Mouse (Mus musculus): ENCODE results near the gene Sbsn. TPM values are rescaled to one million over a fixed set of nuclear protein-coding genes. Genes with fewer than 3 reads are reported as not detected.
"Not testable (repeated sequence)": the region's sequence is repeated elsewhere in the genome, so short reads cannot be mapped to it uniquely, and the experiment has no call there.

Sbsn gene
- polyA plus RNA-seq, 1 experiment = 18.2 TPM

- H3K4me3 ChIP-seq (ENCODE audit: insufficient read depth, low read depth, low read length) = no peak overlapping the region
- H3K27ac ChIP-seq (replicated peaks; ENCODE audit: low read depth, low read length) = no peak overlapping the region
- no peaks in the 10 kb centered on the region for H3K4me1 ChIP-seq (ENCODE audit: control insufficient read depth, insufficient read depth, insufficient read length, low read length)
These were observed 15.1 kb upstream of the Sbsn start for GRCm38 (mm10) chr7:30736211-30736610.

- H3K4me1 ChIP-seq (ENCODE audit: control insufficient read depth, insufficient read depth, insufficient read length, low read length); H3K4me3 ChIP-seq (ENCODE audit: insufficient read depth, low read depth, low read length); H3K27ac ChIP-seq (replicated peaks; ENCODE audit: low read depth, low read length): not testable (repeated sequence)
These were observed 8.7 kb upstream of the Sbsn start for GRCm38 (mm10) chr7:30742570-30742969.

- not testable (repeated sequence) for H3K27ac ChIP-seq (replicated peaks; ENCODE audit: low read depth, low read length); H3K4me3 ChIP-seq (ENCODE audit: insufficient read depth, low read depth, low read length); H3K4me1 ChIP-seq (ENCODE audit: control insufficient read depth, insufficient read depth, insufficient read length, low read length)
These were observed 7.7 kb upstream of the Sbsn start, which contains the start of gene Gapdhs for GRCm38 (mm10) chr7:30743617-30744016. TSS of gene Gapdhs (minus strand) at chr7:30743681.

GRCm38 (mm10) chr7:30744022-30744598 lies 7.2 kb upstream of the Sbsn start:
- no peak overlapping the region for H3K27ac ChIP-seq (replicated peaks; ENCODE audit: low read depth, low read length)
- H3K4me1 ChIP-seq (ENCODE audit: control insufficient read depth, insufficient read depth, insufficient read length, low read length) = no peaks in the 10 kb centered on the region
- no peak overlapping the region for H3K4me3 ChIP-seq (ENCODE audit: insufficient read depth, low read depth, low read length)

GRCm38 (mm10) chr7:30747525-30748204 lies 3.6 kb upstream of the Sbsn start:
- H3K4me3 ChIP-seq (ENCODE audit: insufficient read depth, low read depth, low read length) = no peak overlapping the region
- no peak overlapping the region for H3K27ac ChIP-seq (replicated peaks; ENCODE audit: low read depth, low read length)
- H3K4me1 ChIP-seq (ENCODE audit: control insufficient read depth, insufficient read depth, insufficient read length, low read length) = no peaks in the 10 kb centered on the region

- no peak overlapping the region for H3K27ac ChIP-seq (replicated peaks; ENCODE audit: low read depth, low read length)
- no peaks in the 10 kb centered on the region for H3K4me1 ChIP-seq (ENCODE audit: control insufficient read depth, insufficient read depth, insufficient read length, low read length)
- H3K4me3 ChIP-seq (ENCODE audit: insufficient read depth, low read depth, low read length) = no peak overlapping the region
These were observed 1.3 kb upstream of the Sbsn start for GRCm38 (mm10) chr7:30749824-30750606.

- no peak overlapping the region for H3K4me3 ChIP-seq (ENCODE audit: insufficient read depth, low read depth, low read length)
- no peaks in the 10 kb centered on the region for H3K4me1 ChIP-seq (ENCODE audit: control insufficient read depth, insufficient read depth, insufficient read length, low read length)
- no peak overlapping the region for H3K27ac ChIP-seq (replicated peaks; ENCODE audit: low read depth, low read length)
These were observed 5.7 kb downstream of the Sbsn start for GRCm38 (mm10) chr7:30757001-30757400.

GRCm38 (mm10) chr7:30758853-30759252 lies 7.6 kb downstream of the Sbsn start:
- no peaks in the 10 kb centered on the region for H3K4me1 ChIP-seq (ENCODE audit: control insufficient read depth, insufficient read depth, insufficient read length, low read length)
- no peak overlapping the region for H3K27ac ChIP-seq (replicated peaks; ENCODE audit: low read depth, low read length)
- H3K4me3 ChIP-seq (ENCODE audit: insufficient read depth, low read depth, low read length) = no peak overlapping the region

GRCm38 (mm10) chr7:30761769-30762352 lies 10.6 kb downstream of the Sbsn start:
- Histone ChIP-seq H3K4me1 (ENCODE audit: control insufficient read depth, insufficient read depth, insufficient read length, low read length) (no peaks in the 10 kb centered on the region), H3K27ac (replicated peaks; ENCODE audit: low read depth, low read length) (no peak overlapping the region), H3K4me3 (ENCODE audit: insufficient read depth, low read depth, low read length) (no peak overlapping the region)

- Histone ChIP-seq H3K27ac (replicated peaks; ENCODE audit: low read depth, low read length) (no peak within 1 kb of the TSS), H3K4me3 (ENCODE audit: insufficient read depth, low read depth, low read length) (no peak within 1 kb of the TSS), H3K4me1 (ENCODE audit: control insufficient read depth, insufficient read depth, insufficient read length, low read length) (no peaks in the 10 kb centered on the region)
These were observed 12.2 kb downstream of the Sbsn start, which contains the start of gene Dmkn for GRCm38 (mm10) chr7:30763456-30763855. TSS of gene Dmkn (plus strand) at chr7:30763756.

GRCm38 (mm10) chr7:30765173-30765572 lies 13.9 kb downstream of the Sbsn start:
- Histone ChIP-seq H3K4me1 (ENCODE audit: control insufficient read depth, insufficient read depth, insufficient read length, low read length) (no peaks in the 10 kb centered on the region), H3K27ac (replicated peaks; ENCODE audit: low read depth, low read length) (no peak overlapping the region), H3K4me3 (ENCODE audit: insufficient read depth, low read depth, low read length) (no peak overlapping the region)

- no peak overlapping the region for H3K4me3 ChIP-seq (ENCODE audit: insufficient read depth, low read depth, low read length)
- no peaks in the 10 kb centered on the region for H3K4me1 ChIP-seq (ENCODE audit: control insufficient read depth, insufficient read depth, insufficient read length, low read length)
- H3K27ac ChIP-seq (replicated peaks; ENCODE audit: low read depth, low read length) = no peak overlapping the region
These were observed 15.1 kb downstream of the Sbsn start for GRCm38 (mm10) chr7:30766408-30766807.

- H3K4me3 ChIP-seq (ENCODE audit: insufficient read depth, low read depth, low read length) = no peak overlapping the region
- H3K4me1 ChIP-seq (ENCODE audit: control insufficient read depth, insufficient read depth, insufficient read length, low read length) = no peaks in the 10 kb centered on the region
- H3K27ac ChIP-seq (replicated peaks; ENCODE audit: low read depth, low read length) = no peak overlapping the region
These were observed 18.0 kb downstream of the Sbsn start for GRCm38 (mm10) chr7:30769236-30769635.

GRCm38 (mm10) chr7:30776104-30776503 lies 24.8 kb downstream of the Sbsn start:
- no peak overlapping the region for H3K27ac ChIP-seq (replicated peaks; ENCODE audit: low read depth, low read length)
- H3K4me3 ChIP-seq (ENCODE audit: insufficient read depth, low read depth, low read length) = no peak overlapping the region
- H3K4me1 ChIP-seq (ENCODE audit: control insufficient read depth, insufficient read depth, insufficient read length, low read length) = no peaks in the 10 kb centered on the region

- Histone ChIP-seq H3K4me3 (ENCODE audit: insufficient read depth, low read depth, low read length) (no peak overlapping the region), H3K27ac (replicated peaks; ENCODE audit: low read depth, low read length) (no peak overlapping the region), H3K4me1 (ENCODE audit: control insufficient read depth, insufficient read depth, insufficient read length, low read length) (no peaks in the 10 kb centered on the region)
These were observed 25.9 kb downstream of the Sbsn start for GRCm38 (mm10) chr7:30777081-30777579.

Data from brown adipose tissue, adult 24 weeks (tissue).